Mouse (Mus musculus) heart, adult 9 months (tissue): ENCODE results near the gene Ankrd6.
"Not testable (repeated sequence)": the region's sequence is repeated elsewhere in the genome, so short reads cannot be mapped to it uniquely, and the experiment has no call there.

Source experiments
- DNase-seq, 2 experiments: peaks; one replicate each; pipeline ENCODE4 v3.0.0; 2022; ENCODE audit warnings: low spot score in 2 of 2

The Ankrd6 gene

DNA sequence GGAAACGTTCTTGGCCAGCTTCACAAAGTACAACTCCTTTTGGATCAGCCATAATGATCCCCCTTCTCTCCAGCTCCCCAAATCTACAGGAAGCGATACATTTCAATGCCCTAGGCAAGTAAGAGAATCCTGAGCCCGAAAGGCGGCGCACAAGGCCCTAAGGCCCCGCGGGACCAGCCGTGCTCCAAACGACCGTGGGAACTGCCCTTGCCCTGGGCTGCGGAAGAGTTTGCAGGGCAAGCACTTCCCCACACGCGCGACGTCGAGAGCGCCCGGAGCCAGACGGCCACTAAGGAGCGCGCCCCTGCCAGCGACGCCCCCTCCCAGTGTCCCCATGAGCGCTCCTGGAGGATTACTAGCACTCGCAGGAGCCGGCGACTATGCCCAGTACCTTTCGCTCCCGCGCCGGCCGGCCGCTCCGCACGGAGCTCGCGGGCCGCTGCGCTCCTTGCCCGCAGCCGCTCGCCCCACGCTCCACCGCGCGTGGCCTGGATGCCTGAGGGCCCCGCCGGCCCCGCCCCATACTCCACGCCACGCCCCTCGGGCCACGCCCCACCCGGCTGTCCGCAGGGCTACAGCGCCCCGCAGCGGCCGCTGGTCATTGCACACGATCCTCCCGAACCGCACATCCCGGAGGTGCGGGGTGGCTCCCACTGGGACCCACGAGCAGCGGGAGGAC lies at the start of gene Ankrd6:
Gene Ankrd6, minus strand, starts transcription at position 486 of the 679 bp plus-strand sequence.
- DNase-seq = peak; percentile 43 to 62

DNA sequence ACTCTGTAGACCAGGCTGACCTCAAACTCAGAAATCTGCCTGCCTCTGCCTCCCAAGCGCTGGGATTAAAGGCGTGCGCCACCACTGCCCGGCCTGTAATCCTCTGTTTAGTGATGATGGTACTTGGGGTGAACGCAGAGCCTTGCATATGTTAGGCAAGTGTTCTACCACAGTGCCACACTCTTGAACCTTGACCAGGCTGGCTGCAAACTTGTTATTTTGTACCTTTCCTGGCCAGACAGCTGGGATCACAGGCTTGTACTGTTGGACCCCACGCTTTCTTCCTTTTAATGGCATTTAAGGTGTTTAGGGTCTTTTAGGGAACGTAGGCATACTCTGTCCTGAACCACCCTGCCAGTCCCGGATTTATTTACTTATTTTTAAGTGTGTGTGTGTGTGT lies 48.4 kb upstream of the Ankrd6 start:
- DNase-seq = no peak

GRCm38 (mm10) chr4:32997571-32997970 lies 46.9 kb upstream of the Ankrd6 start:
- DNase-seq = no peak

GRCm38 (mm10) chr4:32996083-32996482 lies 45.4 kb upstream of the Ankrd6 start:
- no peak for DNase-seq

DNA sequence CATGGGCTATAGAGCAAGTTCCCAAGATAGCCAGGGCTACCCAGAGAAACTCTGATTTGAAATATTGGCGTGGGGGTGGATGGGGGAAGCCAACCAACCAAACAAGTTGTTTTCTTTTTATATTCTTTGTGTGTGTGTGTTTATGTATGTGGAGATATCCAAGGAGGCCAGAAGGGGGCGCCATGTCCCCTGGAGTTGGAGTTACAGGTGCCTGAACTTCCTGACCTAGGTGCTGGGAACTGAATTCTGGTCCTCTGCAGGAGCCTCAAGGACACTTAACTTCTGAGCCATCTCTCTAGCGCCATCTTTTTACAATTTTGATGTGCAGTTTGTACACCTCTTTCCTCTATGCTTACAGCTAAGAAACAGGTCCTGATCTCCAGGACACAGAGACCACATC lies 43.5 kb upstream of the Ankrd6 start:
- no peak for DNase-seq

DNA sequence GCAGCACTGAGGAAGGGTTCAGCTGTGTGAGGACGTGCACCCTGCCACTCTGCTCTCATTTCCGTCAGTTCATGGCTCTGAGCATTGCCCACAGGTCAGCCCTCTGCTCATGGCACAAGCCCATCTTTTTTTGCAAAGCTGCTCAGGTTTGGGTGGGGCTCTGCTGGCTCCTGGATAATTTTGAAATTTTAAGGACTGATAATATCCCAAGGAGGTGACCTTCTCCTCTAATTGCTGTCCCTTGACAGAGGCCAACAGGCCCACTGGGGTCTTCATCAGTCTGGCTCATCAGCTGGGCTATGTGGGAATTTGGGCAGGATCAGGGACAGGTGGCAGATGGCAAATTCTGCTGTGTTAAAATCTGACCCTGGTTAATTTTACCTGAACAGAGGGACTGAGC lies 38.7 kb upstream of the Ankrd6 start:
- no peak for DNase-seq

GRCm38 (mm10) chr4:32987006-32987405 lies 36.4 kb upstream of the Ankrd6 start:
- DNase-seq = no peak

DNA sequence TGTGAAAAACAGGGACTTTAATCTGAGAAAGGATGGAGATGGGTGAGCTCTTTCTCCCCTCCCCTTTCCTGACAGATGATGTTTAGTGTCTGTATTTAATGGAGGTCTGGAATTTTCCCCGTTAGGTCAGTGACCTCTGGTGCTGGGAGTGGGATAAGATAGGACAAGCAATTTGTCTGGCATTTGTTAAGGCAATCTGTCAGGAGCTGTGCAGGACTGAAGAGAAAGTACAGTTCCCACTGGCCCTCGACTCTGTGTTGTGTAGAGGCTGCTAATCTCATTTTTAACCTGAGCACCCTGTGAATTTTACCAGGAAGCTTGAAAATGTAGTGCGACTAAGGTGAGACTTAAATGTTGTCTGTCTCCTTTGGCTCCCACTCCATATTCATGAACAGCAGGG lies 35.0 kb upstream of the Ankrd6 start:
- no peak for DNase-seq

DNA sequence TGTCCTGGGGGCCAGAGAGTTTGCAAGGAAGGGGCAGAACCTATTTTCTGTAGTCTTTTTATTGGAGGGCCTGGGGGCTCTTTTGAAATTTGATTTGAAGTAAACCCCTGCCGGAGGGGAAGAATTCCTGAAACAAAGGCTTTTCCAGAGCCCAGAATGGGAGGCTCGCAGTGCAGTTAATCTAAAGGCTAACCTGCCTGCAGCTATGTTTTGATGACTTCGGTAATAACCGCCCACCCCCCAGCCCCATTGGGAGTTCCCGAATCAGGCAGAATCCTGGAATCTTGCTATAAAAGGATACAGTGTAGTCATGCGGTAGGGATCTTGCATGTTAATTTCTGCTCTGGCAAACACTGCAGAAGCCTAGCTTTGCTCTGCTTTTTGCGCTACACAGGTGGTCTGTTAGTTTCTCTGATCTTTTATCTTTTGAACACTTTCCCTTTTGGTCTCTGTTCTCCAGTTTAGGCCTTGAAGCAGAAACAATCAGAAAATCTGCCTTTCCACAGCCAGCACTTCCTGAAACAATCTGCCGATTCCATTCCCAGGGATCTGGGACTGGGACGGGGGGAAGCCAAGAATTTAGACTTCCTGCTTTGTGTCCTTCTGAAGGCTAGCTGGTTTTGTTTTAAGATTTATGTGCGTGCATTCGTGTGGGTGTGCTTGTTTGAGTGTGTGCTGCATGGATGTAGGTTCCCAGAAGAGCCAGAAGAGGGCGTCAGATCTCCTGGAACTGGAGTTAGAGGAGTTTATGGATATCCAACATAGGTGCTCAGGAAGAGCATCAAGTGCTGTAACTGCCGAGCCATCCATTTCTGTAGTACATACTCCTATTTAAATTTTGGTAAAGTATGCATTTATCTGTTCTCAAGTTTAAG lies 34.4 kb upstream of the Ankrd6 start:
- DNase-seq = no peak

DNA sequence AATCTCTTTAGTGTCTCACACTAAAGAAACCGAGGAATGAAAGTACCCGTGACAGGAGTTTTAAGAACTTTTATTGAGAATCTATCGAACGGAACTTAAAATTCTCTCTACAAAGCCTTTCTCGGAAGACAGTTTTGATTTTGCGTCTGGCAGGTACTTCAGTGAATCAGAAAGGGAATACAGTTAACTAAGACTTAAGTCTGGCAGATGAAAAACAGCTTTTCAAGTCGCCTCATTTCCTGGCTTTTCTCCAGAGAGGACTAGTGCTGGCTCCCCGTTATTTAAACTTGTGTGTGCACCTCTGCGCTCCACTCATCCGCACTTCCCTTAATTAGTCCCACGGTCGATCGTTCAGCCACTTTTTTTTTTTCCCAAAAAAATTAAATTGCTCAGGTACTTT lies 33.6 kb upstream of the Ankrd6 start:
- DNase-seq = no peak

DNA sequence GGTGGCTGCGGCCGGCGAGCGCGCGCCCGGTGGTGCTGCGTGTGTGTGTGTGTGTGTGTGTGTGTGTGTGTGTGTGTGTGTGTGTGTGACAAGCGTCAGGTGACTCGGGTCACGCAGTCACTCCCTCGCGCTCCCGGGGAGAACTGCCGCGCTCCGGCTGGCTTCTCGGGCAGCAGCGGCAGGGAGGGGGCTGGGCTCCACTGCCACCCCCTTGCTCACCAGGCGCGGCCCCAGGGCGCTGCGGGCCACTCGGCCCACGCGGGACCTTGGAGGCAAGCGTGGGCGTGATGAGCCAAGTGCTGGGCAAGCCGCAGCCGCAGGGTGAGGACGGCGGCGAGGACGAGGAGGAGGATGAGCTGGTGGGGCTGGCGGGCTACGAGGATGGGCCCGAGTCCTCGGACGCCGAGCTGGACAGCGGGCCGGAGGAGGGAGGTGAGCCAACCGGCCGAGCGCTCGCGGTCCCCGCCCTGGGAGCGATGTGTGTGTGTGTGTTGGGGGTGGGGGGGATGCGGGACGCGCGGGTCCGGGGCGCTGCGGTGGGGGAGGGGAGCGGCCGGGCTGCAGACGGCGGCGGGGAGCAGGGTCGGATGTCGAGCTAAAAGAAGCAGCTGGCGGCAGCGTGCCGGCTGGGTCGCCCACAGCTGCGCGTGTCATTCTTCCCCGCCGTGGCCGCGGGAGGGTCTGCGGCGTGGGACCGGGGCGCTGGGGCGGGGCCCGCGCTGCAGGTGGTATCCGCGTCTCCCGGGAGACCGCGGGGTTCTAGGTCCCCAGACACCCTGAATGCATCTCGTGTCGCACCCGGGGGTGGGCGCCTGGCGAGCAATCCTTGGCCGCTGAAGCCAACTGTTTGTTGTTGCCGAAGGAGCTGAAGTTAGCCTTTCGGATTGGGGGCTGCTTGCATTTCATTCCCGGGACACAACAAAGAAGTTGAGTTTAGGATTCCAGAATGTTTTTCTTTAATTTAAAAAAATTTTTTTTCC lies 32.8 kb upstream of the Ankrd6 start:
- peak; percentile 44 to 61 for DNase-seq

- peak; percentile 15 to 21 for DNase-seq
Observed at GRCm38 (mm10) chr4:32982716-32983175, 32.1 kb upstream of the Ankrd6 start, which contains the start of gene Rragd. Gene Rragd (plus strand): TSS chr4:32983037.

DNA sequence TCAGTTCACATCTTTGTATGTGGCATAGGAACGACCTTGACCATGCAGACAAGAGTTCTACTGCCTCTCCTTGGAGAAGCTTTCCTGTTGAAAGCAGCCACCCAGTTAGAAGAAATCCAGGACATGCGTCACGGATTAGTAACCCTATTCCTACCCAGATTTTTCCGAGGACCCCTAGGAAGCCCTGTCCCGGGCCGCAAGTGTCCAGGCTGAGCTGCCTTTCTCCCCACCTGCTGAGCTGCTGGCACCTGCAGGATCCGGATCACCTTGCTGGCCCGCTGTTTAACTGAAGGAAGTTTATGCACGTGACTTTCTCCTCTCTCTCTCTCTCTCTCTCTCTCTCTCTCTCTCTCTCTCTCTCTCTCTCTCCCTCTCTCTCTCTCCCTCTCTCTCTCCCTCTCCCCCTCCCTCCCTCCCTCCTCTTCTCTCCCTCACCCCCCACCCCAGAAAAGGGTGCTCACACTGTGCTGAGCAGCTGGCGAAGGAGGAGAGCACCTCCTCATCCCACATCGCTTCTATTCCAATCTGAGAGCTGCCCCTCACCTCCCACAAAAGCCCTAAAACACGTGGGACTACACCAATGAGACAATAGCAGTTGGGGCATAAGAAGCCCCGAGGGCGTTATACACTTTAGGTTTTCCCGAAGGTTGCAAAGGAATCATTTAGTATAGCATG lies 31.5 kb upstream of the Ankrd6 start:
- no peak for DNase-seq

- peak; percentile 15 to 26 for DNase-seq
Observed at GRCm38 (mm10) chr4:32981617-32982016, 31.0 kb upstream of the Ankrd6 start.

GRCm38 (mm10) chr4:32980061-32980460 lies 29.4 kb upstream of the Ankrd6 start:
- DNase-seq = no peak

DNA sequence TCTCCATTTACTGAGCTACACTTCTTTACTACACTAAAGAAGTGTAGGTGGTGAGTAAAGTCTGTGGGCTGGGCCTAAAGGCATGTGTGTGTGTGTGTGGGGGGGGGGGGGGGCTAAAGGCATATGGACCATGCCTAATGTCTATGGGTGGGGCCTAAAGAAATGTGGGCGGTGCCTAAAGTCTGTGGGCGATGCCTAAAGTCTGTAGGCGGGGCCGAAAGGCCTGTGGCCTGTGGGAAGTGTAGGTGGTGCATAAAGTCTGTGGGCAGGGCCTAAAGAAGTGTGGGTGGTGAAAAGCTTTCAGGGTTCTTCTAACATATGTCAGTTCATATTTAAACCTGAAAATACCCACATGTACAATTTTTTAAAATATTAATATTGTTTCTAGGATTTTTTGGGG lies 26.7 kb upstream of the Ankrd6 start:
- no peak for DNase-seq

DNA sequence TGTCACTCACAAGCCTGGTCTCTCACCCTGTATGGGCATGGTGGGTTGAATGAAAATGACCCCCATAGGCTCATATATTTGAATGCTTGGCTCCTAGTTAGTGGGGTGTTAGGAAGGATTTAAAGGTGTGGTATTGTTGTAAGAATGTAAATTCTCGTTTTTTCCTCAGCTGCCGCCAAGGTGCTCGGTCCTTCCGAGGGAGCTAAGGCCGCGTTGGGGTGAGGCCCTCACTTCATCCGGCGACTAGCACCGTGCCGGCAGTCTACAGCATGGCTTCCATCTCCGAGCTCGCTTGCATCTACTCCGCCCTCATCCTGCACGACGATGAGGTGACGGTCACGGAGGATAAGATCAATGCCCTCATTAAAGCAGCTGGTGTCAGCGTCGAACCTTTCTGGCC lies 14.0 kb upstream of the Ankrd6 start:
- DNase-seq = not testable (repeated sequence)

- DNase-seq = no peak
Observed at GRCm38 (mm10) chr4:32961394-32961793, 10.8 kb upstream of the Ankrd6 start.

DNA sequence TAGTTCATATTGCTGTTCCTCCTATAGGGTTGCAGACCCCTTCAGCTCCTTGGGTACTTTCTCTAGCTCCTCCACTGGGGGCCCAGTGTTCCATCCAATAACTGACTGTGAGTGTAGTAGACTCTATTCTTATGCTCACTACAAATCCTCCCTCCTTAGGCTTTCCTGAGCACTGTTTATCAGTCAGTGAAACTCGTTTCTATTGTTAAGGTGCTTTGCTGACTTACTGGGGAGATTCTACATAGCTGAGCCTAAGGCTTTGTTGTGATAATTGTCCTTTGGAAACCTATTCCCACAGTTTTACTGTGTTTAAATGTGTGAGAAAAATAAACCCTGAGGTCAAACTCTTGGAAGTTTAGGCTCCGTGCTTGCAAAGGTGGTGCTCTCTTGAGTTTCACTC lies 5.8 kb upstream of the Ankrd6 start:
- DNase-seq = no peak

GRCm38 (mm10) chr4:32952681-32953080 lies 2.0 kb upstream of the Ankrd6 start:
- DNase-seq = no peak
